Mouse (Mus musculus) neutrophil, adult 5-6 weeks (primary cell): ENCODE measurements at regions not wholly inside any gene's neighbourhood (a gene's known extent, or its start where the extent isn't known, plus 50 kb on each side); places are given as distances from the start of the nearest gene placed in this dataset.

ENCODE experiments used
- ATAC-seq: fragments of 151-379, 151-347 bp; 2 replicates; pipeline ENCODE4 v1.8.0; 2017; ENCODE audit warnings: mild to moderate bottlenecking, moderate TSS enrichment; ENCODE audit not compliant: insufficient number of reproducible peaks, poor library complexity, low FRiP score, severe bottlenecking; ENCODE audit errors: extremely low read depth

DNA sequence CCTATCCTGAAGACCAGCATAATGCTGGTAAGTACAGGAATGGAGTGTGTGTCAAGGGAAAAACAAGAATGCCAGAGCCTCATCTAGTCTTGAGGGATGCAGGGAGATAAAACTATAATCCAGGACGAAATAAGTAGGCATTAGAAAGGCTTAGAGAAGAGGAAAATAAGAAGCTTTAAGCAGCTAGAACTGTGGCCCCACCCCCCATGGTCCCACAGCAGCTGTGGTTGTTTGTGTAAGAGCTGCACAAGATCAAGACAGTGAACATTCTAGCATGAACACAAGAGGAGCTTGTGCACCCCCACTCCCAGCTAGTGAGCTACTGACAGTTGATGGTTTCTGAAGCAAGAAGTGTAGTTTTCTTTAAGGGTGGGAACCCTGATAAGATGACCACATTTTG, 315.9 kb downstream of the Tmem135 start:
- no peak for ATAC-seq

DNA sequence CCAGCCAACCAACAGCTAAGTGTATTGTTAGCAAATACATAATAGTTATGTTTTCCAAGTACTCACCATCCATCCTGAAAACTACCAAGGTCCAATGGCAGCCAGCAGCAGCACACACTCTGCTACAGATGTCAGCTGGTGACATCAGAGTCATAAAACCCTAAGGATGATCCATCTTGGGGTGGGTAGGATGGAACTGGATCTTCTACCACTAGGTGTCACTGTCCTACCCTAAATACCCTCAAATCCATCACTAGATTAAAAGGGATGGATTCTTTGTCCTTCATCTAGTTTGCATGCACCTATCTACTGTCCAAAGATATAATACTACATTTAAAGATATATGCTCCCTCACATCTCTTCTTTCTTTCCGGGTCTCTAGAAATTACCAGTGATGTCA, 317.7 kb downstream of the Tmem135 start:
- 0 out of 2 replicates have a peak, but pooled peaks have one; percentile 30 for ATAC-seq

DNA sequence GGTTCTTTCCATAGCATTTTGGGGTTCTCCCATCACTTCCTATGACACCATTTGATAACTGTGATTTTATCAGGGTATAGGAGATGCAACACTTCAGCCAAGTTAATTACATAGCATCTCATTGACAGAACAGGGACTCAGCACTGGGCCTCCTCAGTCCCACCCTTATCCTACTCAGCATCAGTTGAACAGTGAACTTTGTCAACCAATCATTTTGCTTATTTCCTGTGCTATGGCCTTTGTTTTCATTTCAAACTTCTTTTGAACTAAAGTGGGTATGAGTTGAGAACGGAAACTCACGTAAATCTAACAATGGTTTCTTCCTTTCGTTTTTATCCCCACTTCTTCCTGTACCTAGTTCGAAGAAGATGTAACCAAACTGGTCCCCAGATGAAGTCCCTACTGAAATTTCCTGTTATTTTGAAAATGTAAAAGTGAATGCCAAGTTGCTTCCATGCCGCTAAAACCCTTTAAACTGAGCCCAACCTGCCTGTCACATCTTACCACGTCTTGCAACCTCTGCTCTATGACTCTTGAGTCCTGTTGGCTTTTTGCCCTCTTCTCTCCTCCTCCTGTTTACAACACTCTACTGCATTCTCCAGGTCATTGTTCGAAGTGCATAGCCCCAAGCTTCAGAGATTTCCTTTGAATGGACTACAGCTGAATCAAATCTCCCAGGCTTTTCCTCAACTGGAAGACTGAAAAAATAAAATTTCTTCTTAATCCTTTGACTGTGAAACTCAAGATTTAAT, 329.9 kb downstream of the Tmem135 start:
- ATAC-seq: no peak

DNA sequence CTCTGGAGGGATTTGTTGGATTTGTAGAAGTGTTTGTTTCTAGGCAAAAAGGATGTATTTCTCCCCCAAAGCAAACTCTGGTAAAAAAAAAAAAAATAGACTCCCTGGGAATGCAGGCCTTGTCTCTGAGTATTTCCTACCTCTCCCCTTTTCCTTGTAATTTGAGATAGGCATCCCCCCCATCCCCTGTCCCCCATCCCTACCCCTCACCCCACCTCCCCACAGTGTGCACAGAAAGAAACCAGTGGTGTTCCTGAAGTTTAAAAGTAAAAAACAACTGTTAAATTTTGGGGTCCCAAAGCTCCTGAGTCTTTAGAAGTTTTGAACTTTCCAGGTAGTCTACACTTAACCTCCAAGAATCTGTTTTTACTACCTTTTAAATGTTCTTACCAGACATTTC, 334.0 kb downstream of the Tmem135 start:
- no peak for ATAC-seq

DNA sequence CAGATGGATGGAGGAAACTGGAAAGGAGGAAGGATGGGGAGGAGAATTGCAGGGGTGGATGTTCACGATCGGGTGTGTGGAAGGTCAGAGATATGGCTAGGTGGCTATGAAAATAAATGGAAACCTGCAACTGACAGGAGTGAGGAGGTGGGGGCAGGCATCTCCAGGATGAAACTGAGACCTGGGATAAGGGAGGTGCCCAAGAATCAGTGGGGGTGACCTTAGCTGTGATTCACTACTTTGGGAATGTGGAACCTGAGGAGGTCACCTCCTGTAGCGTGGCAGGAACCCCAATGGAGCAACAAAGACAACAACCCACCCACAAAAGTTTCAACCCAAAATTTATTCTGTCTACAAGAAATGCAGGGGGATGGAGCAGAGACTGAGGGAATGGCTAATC, 339.6 kb downstream of the Tmem135 start:
- no peak for ATAC-seq

- ATAC-seq: no peak
These were observed 340.4 kb downstream of the Tmem135 start for GRCm38 (mm10) chr7:89063630-89064029.

GRCm38 (mm10) chr7:89054494-89054893, 349.5 kb downstream of the Tmem135 start:
- no peak for ATAC-seq

GRCm38 (mm10) chr7:89051240-89051639, 352.8 kb downstream of the Tmem135 start:
- no peak for ATAC-seq

DNA sequence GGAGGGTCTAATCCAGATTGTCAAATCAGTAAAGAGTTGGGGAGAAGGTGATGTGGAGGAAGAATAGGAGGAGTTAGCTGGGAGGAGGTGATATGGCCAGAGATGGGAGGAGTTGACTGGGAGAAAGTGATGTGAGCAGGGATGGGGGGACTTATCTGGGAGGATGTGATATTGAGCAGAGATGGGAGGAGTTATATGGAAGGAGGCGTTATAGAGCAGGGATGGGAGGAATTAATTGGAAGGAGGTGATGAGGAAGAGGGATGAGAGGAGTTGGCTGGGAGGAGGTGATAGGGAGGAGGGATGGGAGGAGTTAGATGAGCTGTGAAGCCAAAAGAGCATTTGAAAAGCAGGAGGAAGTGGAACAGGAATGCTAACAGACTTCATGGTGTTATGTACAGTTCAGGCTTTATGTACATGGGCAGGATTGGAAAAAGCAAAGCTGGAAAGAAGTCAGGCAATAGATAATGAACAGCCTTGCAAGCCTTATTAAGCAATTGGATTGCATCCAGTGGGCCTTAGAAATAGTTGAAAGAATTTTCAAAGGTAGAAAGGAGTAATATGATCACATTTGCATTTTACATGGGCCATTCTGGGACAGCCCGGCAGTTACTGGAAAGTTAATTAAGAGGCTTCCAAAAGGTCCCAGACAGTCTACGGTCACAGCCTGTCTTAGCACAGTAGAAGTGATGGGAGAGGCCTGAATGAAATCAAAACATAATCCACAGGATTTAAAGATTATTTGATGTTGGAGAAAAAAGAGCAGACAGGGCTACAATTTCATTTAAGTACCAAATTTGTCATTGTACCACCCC, 357.4 kb downstream of the Tmem135 start:
- no peak for ATAC-seq

GRCm38 (mm10) chr7:89042977-89043376, 361.0 kb downstream of the Tmem135 start:
- no peak for ATAC-seq

DNA sequence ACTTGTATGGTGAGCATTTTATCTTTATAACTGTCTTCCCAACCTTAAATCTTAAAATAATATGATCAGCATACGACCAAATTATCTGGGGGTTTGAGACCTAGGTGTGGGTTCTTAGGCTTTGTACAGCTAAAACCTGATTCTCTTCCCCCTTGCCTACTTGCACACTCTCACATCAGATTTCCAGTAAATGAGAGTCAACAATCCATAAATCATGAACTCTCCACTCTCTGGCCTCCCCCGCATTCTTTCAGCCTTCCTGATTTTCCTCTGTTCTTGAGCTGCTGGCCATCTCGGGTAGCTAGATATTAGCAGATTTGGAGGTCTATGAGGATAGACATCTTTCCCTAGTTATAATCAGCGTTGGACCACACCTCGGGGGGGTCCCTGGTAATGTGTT, 362.7 kb downstream of the Tmem135 start:
- ATAC-seq: no peak

DNA sequence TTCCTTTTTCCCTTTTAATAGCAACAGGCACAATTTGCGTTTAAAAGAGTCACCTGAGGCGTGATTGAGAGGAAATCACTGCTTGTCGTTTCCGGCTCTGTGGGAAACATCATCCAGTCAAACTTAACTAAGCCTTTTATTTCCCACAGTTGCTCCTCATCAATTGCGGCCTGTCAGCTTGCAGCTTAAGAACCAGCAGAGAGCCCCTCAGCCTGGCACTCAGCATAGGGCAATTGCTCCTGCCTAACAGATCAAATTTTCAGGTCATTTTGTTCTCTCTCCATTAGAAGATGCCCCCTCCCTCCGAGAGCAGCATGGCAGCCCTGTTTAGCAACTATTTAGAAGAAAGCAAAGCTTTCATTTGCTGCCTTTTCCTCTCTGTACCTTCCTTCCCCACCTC, 363.9 kb downstream of the Tmem135 start:
- ATAC-seq: no peak

DNA sequence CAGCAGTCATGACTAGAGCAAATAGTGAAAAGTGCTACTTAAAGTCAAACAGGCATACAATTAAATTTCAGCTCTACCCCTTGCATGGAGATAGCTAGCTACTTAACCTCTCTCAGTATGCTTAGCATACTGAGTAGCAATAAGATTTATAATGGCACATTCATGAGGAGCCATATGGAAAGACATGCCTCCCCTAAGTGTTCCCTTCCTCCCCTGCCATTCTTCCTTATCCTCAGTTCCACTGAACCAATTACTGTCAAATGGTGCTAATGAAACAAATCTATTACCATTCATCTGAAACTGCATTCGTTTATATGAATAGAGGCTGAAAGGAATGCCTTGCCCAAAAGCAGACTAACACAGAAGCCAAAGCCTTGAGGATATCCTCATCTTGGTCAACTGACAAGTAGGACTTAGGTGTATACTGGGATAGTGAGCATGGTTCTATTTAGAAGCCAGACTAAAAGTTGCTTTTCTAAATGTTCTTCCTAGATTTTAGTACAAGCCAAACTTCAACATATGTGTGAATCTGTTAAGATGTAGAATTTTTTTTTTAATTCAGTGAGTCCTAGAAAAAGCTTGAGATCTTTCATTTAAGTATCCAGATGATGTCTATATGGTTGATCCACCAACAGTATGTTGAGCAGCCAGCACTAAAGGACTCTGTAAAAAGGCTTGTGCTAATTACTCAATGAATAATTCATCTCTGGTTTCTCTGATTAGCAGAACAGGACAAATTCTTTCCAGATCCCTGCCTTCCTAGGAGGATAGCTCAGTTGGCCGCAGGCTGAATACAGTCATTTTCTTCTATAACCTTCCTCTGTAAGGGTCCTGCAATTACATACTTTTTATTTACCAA, 368.7 kb downstream of the Tmem135 start:
- no peak for ATAC-seq

- ATAC-seq: no peak
These were observed 380.6 kb downstream of the Tmem135 start for GRCm38 (mm10) chr7:89023230-89024030.

- no peak for ATAC-seq
These were observed 405.1 kb downstream of the Tmem135 start for GRCm38 (mm10) chr7:88998815-88999392.

DNA sequence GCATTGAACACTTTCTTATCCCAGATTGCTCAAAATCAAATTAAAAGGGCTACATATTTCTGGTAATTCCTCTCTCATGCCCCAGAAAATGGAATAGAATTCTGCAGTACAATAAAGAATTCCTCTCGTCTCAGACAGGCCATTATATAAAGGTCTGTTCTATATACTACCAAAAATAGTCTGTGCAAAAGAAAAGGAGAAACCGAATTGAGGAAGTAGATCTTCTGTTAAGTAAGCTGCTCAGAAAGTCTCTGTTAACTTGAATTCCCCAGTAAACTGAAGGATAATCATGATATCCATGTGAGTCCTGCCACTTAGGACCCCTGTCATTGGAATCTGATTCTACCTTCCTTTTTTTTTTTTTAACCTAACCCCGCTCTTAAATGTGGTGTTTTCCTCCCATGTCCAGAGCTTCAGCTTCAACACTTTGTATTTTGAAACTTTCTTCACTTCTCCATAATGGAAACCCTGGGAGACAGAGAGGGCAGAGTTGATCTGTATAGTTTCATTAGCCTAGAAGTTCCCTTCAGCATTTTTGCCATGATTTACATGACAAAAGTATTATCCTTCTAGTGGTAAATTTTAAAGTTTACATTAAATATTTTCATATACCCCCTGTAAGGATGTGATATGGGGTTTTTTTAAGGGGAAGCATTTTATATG, 406.1 kb downstream of the Tmem135 start:
- ATAC-seq: no peak

GRCm38 (mm10) chr7:88974436-88974835, 429.6 kb downstream of the Tmem135 start:
- ATAC-seq: no peak

GRCm38 (mm10) chr7:88960841-88961240, 443.2 kb downstream of the Tmem135 start:
- no peak for ATAC-seq
